Mouse (Mus musculus) liver, embryonic 14.5 days (tissue): Measurements from ENCODE around the gene Spef1. TPM values are rescaled to one million over a fixed set of nuclear protein-coding genes. Genes with fewer than 3 reads are reported as not detected.

ENCODE experiments used
- ATAC-seq: fragments of 200-750 bp; cut with Nextera tagmentation; 2 replicates; pipeline ENCODE4 v1.8.0; 2017; ENCODE audit warnings: moderate number of reproducible peaks, mild to moderate bottlenecking, moderate library complexity; ENCODE audit not compliant: insufficient read depth
- DNase-seq, 3 experiments: peaks; one replicate each; pipeline ENCODE4 v3.0.0-alpha.2; 2012 to 2013; ENCODE audit warnings: low read depth in 3 of 3, low spot score in 3 of 3
- H3K27ac ChIP-seq: fragments of 300-500 bp; sonication (generic); 2 replicates; pipeline ENCODE4 v1.5.1; 2014; ENCODE audit warnings: moderate library complexity, mild to moderate bottlenecking, control low read depth, inconsistent platforms
- H3K27me3 ChIP-seq: fragments of 300-500 bp; sonication (generic); 2 replicates; pipeline ENCODE4 v1.6.1; 2014; ENCODE audit warnings: mild to moderate bottlenecking, low read length, moderate library complexity; ENCODE audit not compliant: control insufficient read depth, insufficient read depth
- H3K36me3 ChIP-seq: fragments of 300-500 bp; sonication (generic); replicated peaks from 2 replicates; pipeline ENCODE4 v1.6.1; 2014; ENCODE audit warnings: low read depth; ENCODE audit not compliant: control insufficient read depth, insufficient read depth
- H3K4me1 ChIP-seq, 2 experiments: fragments of 200-500 bp in 1 of 2; fragments of 300-500 bp in 1 of 2; sonication (generic) in 1 of 2; replicated peaks; 2 replicates each; pipeline ENCODE4 v1.6.1; 2012 to 2014; ENCODE audit warnings: antibody characterized with exemption in 1 of 2, inconsistent platforms in 1 of 2, low read length in 1 of 2; ENCODE audit not compliant: control insufficient read depth in 2 of 2, insufficient read depth in 2 of 2
- H3K4me2 ChIP-seq: fragments of 300-500 bp; sonication (generic); 2 replicates; pipeline ENCODE4 v1.6.1; 2014; ENCODE audit warnings: low read depth, mild to moderate bottlenecking, control low read depth, moderate library complexity
- H3K4me3 ChIP-seq, 2 experiments: fragments of 200-500 bp in 1 of 2; fragments of 300-500 bp in 1 of 2; sonication (generic) in 1 of 2; 2 replicates each; pipeline ENCODE4 v1.5.1; 2012 to 2014; ENCODE audit warnings: low read depth in 2 of 2, low read length in 2 of 2, mild to moderate bottlenecking in 2 of 2, control low read depth in 1 of 2, inconsistent platforms in 1 of 2, moderate library complexity in 1 of 2; ENCODE audit not compliant: insufficient read depth in 1 of 2
- H3K9ac ChIP-seq: fragments of 300-500 bp; sonication (generic); replicated peaks from 2 replicates; pipeline ENCODE4 v1.6.1; 2014; ENCODE audit warnings: mild to moderate bottlenecking, control low read depth, moderate library complexity
- H3K9me3 ChIP-seq: fragments of 300-500 bp; sonication (generic); 2 replicates; pipeline ENCODE4 v1.6.1; 2016; ENCODE audit warnings: low read length, mixed read lengths; ENCODE audit not compliant: control insufficient read depth
- CTCF ChIP-seq: IDR thresholded peaks from 2 replicates; pipeline ENCODE4 v1.5.1; 2016; ENCODE audit warnings: antibody characterized with exemption, low read depth, control low read depth
- EP300 ChIP-seq: IDR thresholded peaks from 2 replicates; pipeline ENCODE4 v1.6.1; 2016; ENCODE audit warnings: antibody characterized with exemption, low read depth
- WGBS: fragments of 180-500 bp; shearing (Covaris S2); extraction: QIAGEN DNeasy Blood & Tissue Kit; methylation state at CpG from one replicate; pipeline ENCODE4 v1.1.7; 2014; ENCODE audit not compliant: insufficient replicate concordance; 5-methylcytosine and 5-hydroxymethylcytosine counted together
- polyA plus RNA-seq, 2 experiments: library from polyadenylated mRNA; depleted of rRNA in 1 of 2; stranded (reverse) in 1 of 2; unstranded in 1 of 2; fragments of >200 nt; fragmentation: Nextera tagmentation in 1 of 2; extraction: Ambion mirVana in 1 of 2; gene quantifications; 2 replicates each; pipeline versions ENCODE4 v1.2.1 to v1.2.3; 2012 to 2014

The Spef1 gene
- polyA plus RNA-seq, 2 experiments, result 1.3 to 2.2 TPM

DNA sequence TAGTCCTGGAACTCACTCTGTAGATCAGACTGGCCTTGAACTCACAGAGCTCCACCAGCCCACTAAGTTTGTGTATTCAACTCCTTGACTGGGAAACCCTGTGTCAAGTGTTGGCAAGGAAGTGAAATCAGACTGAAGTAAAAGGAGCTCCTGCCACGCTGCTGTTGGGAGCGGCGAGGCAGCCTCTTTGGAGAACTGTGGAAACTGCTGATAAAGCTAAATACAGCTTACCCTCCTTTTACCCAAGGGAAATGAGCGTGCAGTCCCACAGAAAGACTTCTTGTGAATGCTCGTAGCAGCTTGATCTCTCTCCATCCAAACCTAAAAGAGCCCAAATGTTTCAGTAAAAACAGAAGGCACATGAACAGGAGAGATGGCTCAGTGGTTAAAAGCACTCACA is 35.5 kb upstream of the Spef1 start:
- H3K27ac ChIP-seq, result peak overlapping the region; percentile 91
- peaks cover 39 to 49% of the 10 kb centered on the region in 2 experiments for H3K4me1 ChIP-seq
- ATAC-seq (peak; percentile 39), DNase-seq (no peak)
- H3K36me3 ChIP-seq, result no peaks in the 10 kb centered on the region
- H3K9me3 ChIP-seq, result no peaks in the 10 kb centered on the region
- H3K4me3 ChIP-seq, result no peak overlapping the region
- no peaks in the 10 kb centered on the region for H3K27me3 ChIP-seq
- peak overlapping the region; percentile 49 for H3K4me2 ChIP-seq
- TF ChIP-seq EP300, result no peak
- TF ChIP-seq CTCF, result no peak; the same call in 1 of the 2 replicates
- 10% methylated on average over 5 of the region's 5 CpGs for WGBS
- peak overlapping the region; percentile 63 for H3K9ac ChIP-seq

DNA sequence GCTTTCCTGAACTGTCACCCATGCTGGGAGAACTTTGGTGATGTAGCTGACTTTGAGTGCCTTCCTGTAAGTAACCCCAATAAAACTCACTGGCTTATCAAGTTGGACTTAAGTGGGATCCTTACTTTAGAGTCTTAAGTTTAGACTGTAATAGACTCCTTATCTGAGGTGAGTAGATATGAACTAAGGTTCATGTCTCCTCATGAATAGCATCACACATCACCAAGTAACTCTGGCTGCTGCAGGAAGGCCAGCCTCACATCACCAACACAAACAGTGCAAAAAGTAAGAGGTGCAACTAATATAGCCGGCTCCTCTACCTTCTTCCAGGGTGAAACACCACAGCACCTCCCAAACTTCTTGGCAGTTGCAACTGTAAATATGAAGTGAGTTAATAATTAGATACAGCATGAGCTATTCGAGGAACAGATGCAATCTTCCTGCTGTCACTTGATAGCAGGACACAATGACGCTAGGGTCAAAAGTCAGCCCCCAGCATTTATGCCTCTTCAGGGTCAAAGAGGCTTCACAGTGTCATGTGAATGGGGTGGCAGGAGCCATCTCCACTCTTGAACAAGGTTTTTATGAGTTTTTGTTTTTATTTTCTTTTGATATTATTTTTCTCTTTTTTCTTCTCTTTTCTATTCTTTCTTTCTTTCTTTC is 34.9 kb upstream of the Spef1 start:
- no peaks in the 10 kb centered on the region for H3K36me3 ChIP-seq
- WGBS, result 24% methylated on average over 3 of the region's 3 CpGs
- no peak overlapping the region for H3K4me3 ChIP-seq
- H3K27me3 ChIP-seq, result no peaks in the 10 kb centered on the region
- TF ChIP-seq CTCF, result no peak
- H3K9ac ChIP-seq, result peak overlapping the region; percentile 25
- DNase-seq, result no peak
- H3K9me3 ChIP-seq, result no peaks in the 10 kb centered on the region
- H3K27ac ChIP-seq, result peak overlapping the region; percentile 91
- ATAC-seq, result no peak
- peak overlapping the region; percentile 49 for H3K4me2 ChIP-seq
- peaks cover 39 to 49% of the 10 kb centered on the region in 2 experiments for H3K4me1 ChIP-seq

DNA sequence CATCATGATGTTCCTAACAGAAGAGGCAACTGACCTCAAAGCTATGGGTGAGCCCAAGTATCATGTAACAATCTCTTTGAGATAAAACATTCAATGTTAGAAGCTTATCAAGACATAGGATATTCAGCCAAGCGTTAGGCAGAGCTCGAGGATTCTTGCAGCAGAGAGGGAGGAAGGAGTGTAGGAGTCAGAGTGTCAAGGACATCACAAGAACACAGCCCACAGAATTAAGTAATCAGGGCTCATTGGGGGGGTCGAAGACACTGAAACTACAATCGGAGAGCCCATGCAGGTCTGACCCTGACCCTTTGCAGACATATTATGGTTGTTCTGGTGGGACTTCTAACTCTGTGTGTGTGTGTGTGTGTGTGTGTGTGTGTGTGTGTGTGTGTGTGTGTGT is 32.9 kb upstream of the Spef1 start:
- TF ChIP-seq EP300, result no peak
- no peak for TF ChIP-seq CTCF
- Histone ChIP-seq H3K27me3 (no peaks in the 10 kb centered on the region), H3K9ac (no peak overlapping the region), H3K36me3 (no peaks in the 10 kb centered on the region; the same call in 1 of the 2 replicates), H3K9me3 (no peaks in the 10 kb centered on the region), H3K27ac (no peak overlapping the region), H3K4me2 (no peak overlapping the region), H3K4me1 (peaks cover 35 to 44% of the 10 kb centered on the region in 2 experiments), H3K4me3 (no peak overlapping the region)
- WGBS, result 47% methylated on average over 4 of the region's 4 CpGs
- ATAC-seq (no peak), DNase-seq (no peak)

DNA sequence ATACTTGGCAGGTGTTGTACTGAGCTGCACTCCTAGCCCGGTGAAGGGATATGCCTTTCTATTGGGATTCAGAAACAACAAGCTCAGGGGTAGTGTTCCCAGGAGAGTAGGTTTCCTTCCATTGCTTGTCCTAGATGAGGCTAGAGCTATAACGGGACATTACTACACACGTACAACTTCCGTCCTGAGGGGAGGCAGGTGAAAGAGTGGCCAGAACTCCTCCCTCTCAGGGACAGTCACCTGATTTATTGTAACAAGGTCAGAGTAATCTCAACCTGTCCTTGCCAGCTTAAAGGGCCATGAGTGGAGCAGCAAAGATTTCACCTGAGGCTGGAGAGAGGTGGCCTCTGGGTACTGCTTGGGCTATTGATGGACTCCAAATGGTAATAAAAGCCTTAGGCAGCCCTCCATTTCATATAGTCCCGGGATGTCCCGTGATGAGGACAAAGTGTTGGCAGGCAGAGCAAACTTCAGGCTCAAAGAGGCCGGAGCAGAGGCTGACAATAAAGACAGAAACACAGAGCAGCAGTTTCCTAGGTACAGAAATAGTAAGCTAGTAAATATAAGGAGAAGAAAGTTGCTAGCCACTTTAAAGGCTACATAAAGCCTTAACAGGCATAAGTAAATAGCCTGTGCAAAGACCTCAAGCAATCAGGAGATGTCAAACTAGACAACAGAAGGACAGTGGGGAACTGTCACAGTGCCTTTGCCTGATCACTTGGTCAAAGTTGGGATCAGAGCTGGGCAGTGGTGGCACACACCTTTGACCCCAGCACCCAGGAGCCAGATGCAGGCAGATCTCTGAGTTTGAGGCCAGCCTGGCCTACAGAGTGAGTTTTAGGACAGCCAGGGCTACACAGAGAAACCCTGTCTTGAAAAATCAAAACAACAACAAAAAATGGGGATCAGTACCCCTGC is 29.1 kb upstream of the Spef1 start:
- no peaks in the 10 kb centered on the region for H3K9me3 ChIP-seq
- peaks cover 4% of the 10 kb centered on the region; the same call in 1 of the 2 replicates for H3K36me3 ChIP-seq
- H3K27me3 ChIP-seq, result no peaks in the 10 kb centered on the region
- ATAC-seq (no peak), DNase-seq (no peak)
- no peak overlapping the region for H3K4me2 ChIP-seq
- TF ChIP-seq CTCF (no peak), EP300 (no peak)
- WGBS, result 80% methylated on average over 7 of the region's 7 CpGs
- H3K27ac ChIP-seq, result peak overlapping the region; percentile 53
- H3K4me3 ChIP-seq, result no peak overlapping the region
- H3K4me1 ChIP-seq, result peaks cover 42 to 43% of the 10 kb centered on the region in 2 experiments
- H3K9ac ChIP-seq, result peak overlapping the region; percentile 16; the same call in 1 of the 2 replicates

DNA sequence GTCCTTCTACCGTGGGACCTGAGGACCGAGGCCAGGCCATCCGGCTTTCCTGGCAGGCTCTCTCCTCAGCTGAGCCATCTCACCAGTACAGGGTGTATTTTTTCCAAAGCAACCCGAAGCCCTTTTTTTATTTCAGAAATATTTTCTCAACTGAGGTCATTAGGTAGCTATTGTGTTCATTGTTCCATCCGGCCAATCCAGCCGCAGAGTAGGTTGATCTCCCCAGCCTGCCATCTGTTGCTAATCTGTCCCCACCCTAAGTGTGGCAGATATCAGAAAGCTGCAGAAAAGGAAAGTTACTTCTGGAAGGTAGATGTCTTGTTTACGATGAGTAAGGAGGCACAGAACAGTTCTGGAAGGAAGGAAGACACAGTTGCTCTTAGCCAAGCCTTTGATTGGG is 26.7 kb upstream of the Spef1 start:
- peaks cover 56 to 58% of the 10 kb centered on the region in 2 experiments for H3K4me1 ChIP-seq
- peak overlapping the region; percentile 79 for H3K4me2 ChIP-seq
- H3K9ac ChIP-seq, result peak overlapping the region; percentile 80
- H3K27ac ChIP-seq, result peak overlapping the region; percentile 98
- no peaks in the 10 kb centered on the region for H3K9me3 ChIP-seq
- peaks cover 4% of the 10 kb centered on the region; the same call in 1 of the 2 replicates for H3K36me3 ChIP-seq
- peak overlapping the region; percentile 41 for H3K4me3 ChIP-seq
- ATAC-seq, result peak; percentile 72
- peak; percentile 80 to 83 (median 82) for DNase-seq
- no peaks in the 10 kb centered on the region for H3K27me3 ChIP-seq
- no peak for TF ChIP-seq CTCF
- TF ChIP-seq EP300, result peak; percentile 98
- 31% methylated on average over 7 of the region's 7 CpGs for WGBS
